Mouse (Mus musculus) brain, embryonic 14.5 days (tissue): ENCODE data around the gene B4galt5. TPM values are rescaled to one million over a fixed set of nuclear protein-coding genes. Genes with fewer than 3 reads are reported as not detected.

Source experiments
- DNase-seq: peaks from one replicate; pipeline ENCODE4 v3.0.0-alpha.2; 2011; ENCODE audit warnings: low read depth
- CTCF ChIP-seq: fragments of 200-500 bp; IDR thresholded peaks from 2 replicates; pipeline ENCODE4 v1.5.1; 2012; ENCODE audit warnings: inconsistent platforms, mild to moderate bottlenecking, moderate library complexity, borderline replicate concordance; ENCODE audit not compliant: insufficient read depth, insufficient read length; ENCODE audit errors: extremely low read depth
- POLR2A ChIP-seq: fragments of 200-500 bp; IDR thresholded peaks from 2 replicates; pipeline ENCODE4 v1.6.1; 2012; ENCODE audit warnings: mild to moderate bottlenecking, inconsistent platforms, borderline replicate concordance; ENCODE audit not compliant: poor library complexity, insufficient read depth, insufficient read length, severe bottlenecking; ENCODE audit errors: extremely low read depth
- polyA plus RNA-seq: library from polyadenylated mRNA; depleted of rRNA; stranded (reverse); fragments of >200 nt; gene quantifications from 2 replicates; pipeline ENCODE4 v1.2.3, GENCODE M21; 2012

Gene B4galt5
- polyA plus RNA-seq, 1 experiment: 36.9 TPM

DNA sequence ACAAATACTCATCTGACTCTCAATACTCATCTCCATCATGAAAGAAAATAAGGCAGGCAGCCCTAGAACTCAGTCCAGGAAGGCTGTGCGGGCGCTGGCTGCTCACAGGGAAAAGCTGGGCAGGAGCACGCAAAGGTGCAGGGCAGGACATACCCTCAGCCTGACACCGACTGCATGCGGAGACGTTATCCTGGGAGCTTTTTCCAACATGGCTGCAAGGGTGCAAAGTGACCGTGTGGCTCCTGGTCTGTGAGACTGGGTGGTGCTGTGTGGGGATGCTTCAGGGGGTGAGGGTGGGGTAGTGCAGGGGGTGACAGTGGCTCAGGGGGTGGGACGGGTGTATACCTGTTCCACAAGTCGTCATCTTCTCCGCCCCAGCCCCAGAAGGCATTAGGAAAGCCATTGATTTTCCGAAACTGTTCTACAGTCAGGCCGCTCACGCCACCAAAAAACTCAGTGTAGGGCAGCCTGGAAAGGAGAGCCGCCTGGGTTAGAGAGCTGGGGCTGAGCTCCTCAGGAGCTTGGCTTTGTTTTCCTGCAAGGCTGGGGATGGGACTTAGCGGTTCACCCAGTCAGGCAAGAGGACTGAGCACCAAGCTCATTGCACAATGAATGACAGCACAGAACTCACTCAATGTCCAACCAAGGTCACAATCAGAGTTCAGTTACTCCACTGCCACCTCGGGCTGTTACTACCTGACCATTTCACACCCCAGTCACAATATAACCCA, 44.2 kb downstream of the B4galt5 start:
- TF ChIP-seq CTCF: no peak
- TF ChIP-seq POLR2A: no peak
- no peak for DNase-seq

DNA sequence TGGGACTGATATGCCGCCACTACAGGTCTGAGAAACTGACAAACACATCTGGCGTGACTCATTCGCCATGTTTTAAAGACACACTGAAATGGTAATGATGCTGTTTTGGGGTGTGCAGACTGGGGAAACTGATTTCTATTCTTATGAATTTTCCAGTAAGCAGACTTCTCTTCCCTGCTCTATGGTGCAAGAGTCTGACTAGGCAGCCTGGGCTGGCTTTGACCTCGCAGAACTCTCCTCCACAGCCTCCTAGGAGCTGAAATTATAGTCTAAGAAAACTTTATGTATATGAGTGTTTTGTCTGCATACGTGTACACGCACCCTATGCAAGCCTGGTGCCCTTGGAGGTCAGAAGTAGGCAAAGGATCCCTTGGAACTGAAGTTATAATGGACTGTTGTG, 45.2 kb downstream of the B4galt5 start:
- TF ChIP-seq POLR2A (no peak), CTCF (no peak)
- DNase-seq: no peak

DNA sequence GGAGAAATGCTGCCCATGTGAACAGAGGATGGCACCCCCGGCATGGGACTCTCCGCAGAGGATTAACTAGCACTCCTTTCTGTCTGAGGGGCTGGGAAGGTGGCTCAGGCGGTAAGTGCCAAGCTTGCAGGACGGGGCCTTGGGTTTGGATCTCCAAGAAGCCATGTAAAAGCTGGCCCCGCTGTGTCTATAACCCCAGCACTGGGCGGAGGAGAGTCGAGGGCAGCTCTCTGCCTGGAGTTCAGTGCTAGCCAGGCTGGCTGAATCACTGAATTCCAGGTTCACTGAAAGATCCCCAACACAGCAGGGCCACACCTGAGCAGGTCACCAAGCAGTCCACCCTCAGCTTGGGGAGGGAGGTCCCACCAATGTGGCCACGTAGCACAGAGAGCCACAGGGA, 45.8 kb downstream of the B4galt5 start:
- DNase-seq: no peak
- TF ChIP-seq POLR2A: no peak
- no peak for TF ChIP-seq CTCF

DNA sequence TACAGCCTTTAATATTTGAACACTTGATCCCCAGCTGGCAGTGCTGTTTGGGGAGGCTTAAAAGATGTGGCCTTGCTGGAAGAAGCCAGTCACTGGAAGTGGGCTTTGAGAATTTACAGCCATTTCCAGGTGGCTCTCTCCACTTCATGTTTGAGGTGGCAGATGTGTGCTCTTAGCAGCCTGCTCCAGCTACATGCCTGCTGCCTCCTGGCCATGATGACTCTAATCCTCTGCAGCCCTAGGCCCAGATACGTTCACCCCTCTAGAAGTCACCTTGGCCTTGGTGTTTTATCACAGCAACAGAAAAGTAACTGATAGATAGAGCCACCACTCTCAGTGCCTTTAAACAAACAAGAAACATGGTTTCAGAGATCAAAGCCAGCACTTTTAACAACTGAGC, 46.3 kb downstream of the B4galt5 start:
- TF ChIP-seq CTCF: no peak
- no peak for TF ChIP-seq POLR2A

GRCm38 (mm10) chr2:167302031-167302430, 47.0 kb downstream of the B4galt5 start:
- DNase-seq: no peak
- TF ChIP-seq CTCF: no peak
- TF ChIP-seq POLR2A: no peak

More for the DNA sequence above, 46.3 kb downstream of the B4galt5 start:
- DNase-seq: no peak

DNA sequence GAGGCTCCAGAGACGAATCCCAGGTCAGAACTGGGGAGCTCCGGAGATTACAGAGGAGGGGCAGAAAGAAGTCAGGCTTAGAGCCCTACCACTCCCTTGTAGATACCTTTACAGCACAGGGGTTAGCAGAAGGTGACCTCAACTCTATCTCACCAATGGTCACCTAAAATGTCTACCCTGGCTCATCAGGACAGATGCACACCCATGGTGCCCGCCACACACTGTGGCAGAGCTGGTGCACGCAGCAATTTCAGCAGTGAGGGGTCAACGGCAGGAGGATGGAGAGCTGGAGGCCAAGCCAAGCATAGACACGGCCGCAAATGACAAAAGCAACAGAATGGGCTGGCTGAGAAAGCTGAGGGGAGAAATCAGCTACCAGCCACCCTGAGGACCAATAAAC, 47.4 kb downstream of the B4galt5 start:
- no peak for TF ChIP-seq CTCF
- TF ChIP-seq POLR2A: no peak
- DNase-seq: no peak

- no peak for TF ChIP-seq CTCF
- no peak for TF ChIP-seq POLR2A
- no peak for DNase-seq
Measured at GRCm38 (mm10) chr2:167300943-167301497, 48.0 kb downstream of the B4galt5 start.

DNA sequence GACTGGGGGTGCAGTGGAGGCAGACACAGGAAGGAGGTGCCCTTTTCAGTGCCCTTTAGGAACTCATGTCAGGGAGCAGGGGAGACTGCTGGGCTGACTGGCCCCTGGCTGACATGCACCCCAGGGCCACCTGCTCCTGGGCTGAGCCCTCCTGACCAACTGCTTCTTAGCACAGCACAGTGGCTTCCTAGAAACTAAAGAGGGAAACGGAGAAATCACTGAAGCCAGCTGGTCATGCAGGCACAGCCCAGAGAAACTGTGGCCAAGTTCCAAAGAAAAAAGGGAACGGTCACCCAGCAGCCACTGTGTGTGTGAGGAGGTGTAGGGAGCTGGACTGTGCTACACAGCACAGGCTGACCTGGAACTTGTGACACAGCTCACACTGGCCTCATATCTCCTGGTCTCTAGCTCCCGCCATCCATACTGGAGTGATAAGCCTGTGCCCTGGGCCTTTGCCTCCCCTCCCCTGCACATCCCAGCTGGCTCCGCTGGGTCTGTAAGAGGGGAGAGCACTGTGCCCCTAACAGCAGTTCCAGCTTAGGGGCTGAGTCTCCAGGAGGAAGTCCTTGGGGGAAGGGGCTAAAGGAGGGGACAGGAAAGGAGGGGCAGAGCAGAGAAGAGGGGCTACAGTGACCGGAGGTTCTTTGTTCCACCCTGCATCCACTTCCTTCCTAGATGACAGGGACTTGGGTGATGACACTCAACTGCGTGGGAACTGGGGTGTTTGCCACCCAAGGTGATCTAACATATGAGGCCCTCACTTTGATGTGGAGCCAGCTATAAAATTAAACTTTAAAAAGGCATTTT, 48.9 kb downstream of the B4galt5 start:
- TF ChIP-seq CTCF: no peak
- TF ChIP-seq POLR2A: no peak
- no peak for DNase-seq

GRCm38 (mm10) chr2:167298729-167299705, 50.0 kb downstream of the B4galt5 start:
- TF ChIP-seq POLR2A: no peak
- TF ChIP-seq CTCF: no peak
- DNase-seq: peak; percentile 82

DNA sequence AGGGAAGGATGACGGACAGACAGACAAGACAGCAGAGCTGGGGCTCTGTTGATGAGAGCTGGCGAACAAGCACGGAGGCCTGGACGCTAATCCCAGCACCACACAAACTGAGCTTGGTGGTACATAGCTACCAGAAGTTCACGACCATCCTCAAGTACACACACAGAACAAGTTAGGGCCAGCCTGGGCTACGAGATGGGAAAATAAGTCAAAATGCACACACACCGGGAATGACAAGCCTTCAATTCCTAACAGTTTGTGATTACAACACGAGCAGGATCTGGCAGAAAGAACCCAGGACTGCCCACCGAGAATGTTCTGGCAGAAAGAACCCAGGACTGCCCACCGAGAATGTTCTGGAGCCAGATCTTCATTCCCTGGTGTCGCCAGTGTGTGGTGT, 51.0 kb downstream of the B4galt5 start:
- no peak for DNase-seq
- TF ChIP-seq CTCF: no peak

- DNase-seq: no peak
- TF ChIP-seq CTCF: no peak
- TF ChIP-seq POLR2A: no peak
Measured at GRCm38 (mm10) chr2:167294926-167295325, 54.1 kb downstream of the B4galt5 start.
